Mouse (Mus musculus): ENCODE data around the gene Mier3.

Gene Mier3

DNA sequence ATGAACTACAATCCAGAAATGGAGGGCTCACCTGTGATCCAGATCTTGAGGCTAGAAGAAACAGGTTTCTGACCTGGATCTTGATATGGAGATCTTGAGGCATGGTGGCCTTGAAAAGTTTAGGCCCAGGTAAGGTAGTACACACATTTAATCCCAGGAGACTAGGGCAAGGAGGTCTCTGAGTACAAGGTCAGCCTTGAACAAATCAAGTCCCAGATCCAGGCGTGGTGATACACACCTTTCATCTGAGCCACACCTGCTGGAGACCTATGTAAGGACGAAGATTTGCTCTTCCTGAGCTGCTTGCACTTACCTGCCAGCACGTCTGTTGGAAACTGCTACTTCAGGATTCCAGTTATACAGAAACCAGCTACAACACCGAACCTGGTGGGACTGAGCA is at the start of gene Mier3:
Mier3 (plus strand) TSS at position 301 of the 400 bp plus-strand sequence.
- no peak for DNase-seq

DNA sequence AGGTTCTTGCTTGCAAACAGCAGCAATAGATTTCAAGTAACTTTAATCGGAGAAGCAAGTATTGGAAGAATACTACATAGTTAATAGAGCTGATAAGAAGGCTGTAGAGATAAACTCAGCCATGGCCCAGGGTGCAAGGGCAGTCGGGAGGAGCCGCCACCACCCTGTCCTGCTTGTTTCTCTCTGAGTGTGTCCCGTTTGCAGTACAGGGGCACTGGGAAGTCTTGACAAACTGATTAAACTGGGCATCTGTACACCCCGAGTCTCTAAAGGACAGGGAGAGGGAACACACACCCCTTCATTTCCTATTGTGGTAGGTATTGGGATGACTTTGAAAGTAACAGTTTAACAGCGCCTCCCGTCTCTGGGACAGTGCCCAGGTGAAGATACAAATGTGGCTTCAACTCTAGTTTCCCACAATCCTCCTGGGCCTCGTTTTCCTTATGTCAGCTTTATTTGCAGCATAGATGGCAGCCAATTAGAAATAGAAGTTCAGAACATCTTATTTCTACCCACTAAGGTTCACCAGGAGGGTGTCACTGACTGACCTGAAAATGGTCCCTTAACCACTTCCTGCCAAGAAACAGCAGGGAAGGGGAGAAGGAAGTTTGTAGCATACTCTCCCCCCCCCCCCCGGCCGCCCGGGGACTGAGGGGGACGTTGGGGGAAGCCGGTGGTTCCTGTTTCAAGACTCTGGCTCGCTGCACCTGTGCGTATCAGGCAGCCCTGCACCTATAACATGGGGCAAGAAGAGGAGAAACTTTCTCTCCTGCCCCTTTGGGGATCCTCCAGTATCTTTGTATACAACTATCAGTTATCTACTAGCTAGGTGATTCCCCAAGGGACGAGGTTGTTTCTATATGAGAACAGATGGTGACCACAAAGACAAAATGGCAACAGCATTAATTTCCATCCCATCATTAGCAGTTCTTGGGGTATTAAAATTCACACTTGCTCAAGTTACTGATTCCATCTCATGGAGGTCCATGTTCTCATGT is 46.3 kb upstream of the Mier3 start:
- DNase-seq, result no peak

DNA sequence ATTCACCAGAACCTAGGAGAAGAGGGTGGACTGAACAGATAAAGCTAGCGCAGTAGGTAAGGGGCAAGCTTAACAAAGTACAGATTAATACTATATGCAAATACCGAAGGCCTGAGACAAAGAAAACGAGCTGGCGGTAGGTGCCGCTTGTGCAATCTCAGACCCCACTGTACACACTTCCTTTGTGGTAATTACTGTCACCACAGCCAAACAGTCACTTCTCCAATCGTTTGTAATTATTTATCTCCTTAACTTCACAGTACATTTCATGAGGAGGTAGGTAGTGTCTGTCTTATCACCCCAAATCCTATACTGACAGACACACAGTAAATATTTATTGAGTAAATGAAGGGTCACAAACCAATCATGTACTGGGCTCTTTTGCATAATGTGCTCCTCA is 40.5 kb upstream of the Mier3 start:
- no peak for DNase-seq

DNA sequence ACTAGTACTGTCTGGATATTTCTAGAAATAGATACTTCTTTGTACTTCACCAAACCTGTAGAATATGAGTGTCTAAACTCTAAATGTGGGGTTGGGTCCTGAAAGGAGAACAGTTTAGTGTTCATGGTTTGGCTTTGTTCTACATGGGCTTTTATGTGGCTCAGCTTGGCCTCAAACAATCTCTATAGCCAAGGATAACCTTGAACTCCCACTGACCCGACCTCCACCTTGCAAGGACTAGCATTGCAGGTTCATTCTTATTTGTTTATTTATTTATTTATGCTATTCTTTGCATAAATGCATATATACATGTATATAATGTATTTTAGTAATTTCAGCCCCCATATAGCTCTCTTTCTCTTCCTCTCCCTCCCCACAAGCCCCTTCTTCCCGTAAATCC is 37.1 kb upstream of the Mier3 start:
- no peak for DNase-seq

DNA sequence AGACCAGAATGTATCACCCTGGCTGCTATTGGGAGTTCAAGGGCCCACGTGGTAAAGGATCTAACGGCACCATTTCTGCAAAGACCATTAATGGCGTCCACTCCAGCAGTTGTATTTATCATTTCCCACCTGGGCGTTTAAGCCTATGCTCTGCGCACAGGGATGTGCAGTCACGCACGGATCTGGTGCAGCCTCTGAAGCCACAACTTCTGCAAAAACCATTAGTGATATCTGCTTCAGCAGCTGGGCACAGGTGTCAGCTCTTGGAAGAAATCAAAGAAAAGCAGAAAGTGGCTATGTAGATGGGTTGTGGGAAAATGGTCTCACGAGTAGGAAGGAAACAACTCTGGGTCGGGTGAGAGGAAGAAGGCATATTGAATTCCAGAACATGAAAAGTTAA is 34.6 kb upstream of the Mier3 start:
- no peak for DNase-seq

DNA sequence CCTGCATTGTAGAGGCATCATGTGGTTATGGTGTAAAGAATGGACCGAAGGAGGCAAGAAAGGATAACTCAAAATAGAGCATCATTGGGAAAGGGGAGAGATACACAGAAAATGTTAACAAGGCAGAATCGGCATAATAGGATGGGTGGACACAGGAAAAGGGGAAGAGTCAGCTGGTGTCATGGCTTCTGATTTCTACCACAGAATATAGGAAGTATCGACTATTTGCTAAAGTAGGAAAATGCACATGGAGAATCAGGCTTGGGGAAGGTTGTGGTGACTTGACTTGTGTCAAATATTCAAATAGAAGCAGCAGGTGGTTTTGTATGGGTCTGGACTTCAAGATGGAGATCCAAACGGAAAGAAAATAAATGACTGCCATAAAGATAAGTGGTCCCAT is 33.5 kb upstream of the Mier3 start:
- DNase-seq, result no peak

GRCm38 (mm10) chr13:111651020-111651419 is 29.8 kb upstream of the Mier3 start:
- no peak for DNase-seq

GRCm38 (mm10) chr13:111655273-111655672 is 25.5 kb upstream of the Mier3 start:
- no peak for DNase-seq

DNA sequence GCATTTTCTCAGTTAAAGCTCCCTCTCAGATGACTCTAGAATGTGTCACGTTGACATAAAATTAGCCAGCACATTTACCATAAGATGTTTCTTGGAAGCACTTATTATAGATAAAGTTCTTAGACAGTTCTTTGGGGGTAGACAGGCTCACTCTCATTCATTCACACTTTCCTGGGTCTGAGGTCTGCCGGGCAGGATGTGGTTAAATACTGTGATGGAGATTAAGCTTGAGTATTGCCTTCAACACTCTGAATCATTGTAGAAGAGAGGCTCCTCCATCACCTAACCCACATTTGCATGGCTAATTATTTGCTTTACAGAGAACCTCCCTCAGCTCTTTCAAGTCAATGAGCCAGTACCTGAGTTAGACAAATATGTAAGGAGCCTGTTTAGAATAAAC is 24.9 kb upstream of the Mier3 start:
- no peak for DNase-seq

DNA sequence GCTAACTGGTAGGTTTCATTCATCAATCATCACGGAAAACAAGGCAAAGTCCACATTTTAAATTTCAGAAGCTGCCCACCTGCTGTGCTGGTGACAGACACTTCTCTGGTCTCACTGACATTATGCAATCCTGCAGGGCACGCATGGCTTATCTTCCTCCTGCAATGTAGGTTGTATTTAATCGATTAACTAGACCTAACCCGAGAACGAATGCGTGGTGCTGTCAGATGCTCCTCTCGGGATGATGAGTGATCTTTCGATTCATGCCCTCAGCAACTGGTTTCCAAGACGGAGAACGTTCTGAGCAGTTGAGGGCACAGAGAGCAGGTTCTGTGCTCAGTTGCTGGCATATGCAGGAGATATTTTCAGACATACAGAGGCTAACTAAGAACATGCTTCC is 24.5 kb upstream of the Mier3 start:
- no peak for DNase-seq

DNA sequence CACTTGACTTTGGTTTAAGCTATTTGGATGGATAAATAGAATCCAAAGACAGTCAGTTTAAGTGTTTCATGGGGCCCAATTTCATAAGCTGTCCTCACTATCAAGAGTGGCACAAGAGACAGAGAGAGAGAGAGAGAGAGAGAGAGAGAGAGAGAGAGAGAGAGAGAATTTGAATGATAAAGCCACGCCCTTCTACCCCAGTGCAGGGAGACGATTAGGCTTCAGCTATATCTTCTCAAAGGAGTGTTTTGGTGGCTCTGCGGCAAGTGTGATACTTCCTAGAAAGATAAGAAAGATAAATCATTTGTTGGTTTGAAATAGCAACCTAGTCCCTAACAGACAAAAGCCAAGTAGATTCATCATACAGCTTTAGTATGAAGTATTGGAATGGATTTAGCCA is 24.0 kb upstream of the Mier3 start:
- DNase-seq, result no peak

DNA sequence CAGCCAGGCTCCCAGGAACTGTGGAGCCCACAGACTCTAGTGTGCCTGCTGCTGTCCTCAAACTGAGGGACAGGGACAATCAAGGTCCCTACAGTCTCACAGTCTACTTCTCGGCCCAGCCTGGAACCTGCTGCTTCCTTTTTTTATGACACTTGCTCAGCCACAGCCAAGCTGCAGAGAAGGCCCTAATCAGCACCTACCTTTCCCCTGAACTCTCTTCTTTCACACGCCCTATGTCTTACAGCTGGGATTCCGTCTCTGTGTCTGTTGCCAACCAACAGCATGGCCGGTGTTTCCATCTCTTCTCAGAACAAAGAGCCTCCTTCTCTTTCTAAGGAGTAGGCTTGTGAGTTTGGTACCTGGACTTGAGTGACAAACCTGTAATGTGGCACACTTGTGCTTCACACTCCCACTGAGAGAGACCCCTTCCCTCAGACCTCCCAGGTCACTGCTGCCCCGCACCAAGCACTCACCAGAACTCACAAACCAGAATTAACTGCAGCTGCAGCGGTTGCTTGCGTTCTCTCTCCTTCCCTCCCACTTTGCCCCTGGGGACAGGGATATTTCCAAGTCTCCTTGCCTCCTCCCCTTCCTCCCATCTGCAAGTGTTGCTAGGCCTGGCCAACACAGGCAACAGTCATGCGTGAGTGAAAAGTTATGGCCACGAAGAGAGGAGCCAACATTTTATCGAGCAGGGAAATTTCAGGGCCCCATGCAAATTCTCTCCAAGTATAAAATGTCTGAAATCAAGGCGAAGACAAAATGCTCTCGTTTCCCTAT is 22.1 kb upstream of the Mier3 start:
- DNase-seq, result peak; percentile 48 to 55

- DNase-seq, result no peak
These were observed 21.3 kb upstream of the Mier3 start for GRCm38 (mm10) chr13:111659430-111659829.

DNA sequence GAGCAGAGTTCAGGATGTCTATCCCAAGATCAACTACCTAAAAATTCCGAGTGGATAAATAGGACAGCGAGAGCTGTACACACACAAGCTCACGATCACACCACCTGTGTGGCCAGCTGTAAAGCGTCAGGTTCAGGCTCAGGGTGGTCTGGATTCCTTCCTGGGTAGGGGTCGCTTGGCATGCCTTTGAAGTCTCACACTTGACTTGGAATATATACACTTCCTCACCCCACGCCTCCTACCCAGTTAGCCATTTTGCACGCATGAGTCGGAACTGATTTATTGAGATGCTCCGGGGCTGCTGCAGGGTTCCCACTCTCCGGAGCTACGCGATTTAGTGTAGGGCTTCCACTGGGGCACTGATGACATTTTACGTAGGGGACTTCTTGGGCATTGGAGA is 20.7 kb upstream of the Mier3 start:
- no peak for DNase-seq

DNA sequence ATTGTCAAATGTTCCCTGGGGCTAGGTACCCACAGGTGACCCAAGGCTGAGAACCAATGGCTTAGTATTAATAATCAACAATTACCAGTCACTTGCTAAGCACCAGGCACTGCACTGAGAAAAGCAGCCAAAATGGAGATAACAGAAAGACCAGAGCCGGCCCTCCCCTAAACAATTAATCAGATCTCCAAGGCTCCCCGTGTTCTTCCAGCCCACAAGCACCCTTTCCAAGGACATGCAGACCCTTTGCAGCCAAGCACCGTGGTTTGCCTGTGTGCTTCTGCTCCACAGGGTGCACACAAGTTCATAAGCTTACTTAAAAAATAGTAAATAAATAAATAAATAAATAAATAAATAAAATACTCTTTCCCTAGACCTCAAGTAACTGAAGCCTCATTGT is 20.2 kb upstream of the Mier3 start:
- DNase-seq, result no peak

GRCm38 (mm10) chr13:111668016-111668415 is 12.8 kb upstream of the Mier3 start:
- no peak for DNase-seq

GRCm38 (mm10) chr13:111676841-111677240 is 3.9 kb upstream of the Mier3 start:
- no peak for DNase-seq

GRCm38 (mm10) chr13:111684056-111684625 is 3.4 kb downstream of the Mier3 start:
- DNase-seq, result peak in 1 of 2 experiments; percentile 6

DNA sequence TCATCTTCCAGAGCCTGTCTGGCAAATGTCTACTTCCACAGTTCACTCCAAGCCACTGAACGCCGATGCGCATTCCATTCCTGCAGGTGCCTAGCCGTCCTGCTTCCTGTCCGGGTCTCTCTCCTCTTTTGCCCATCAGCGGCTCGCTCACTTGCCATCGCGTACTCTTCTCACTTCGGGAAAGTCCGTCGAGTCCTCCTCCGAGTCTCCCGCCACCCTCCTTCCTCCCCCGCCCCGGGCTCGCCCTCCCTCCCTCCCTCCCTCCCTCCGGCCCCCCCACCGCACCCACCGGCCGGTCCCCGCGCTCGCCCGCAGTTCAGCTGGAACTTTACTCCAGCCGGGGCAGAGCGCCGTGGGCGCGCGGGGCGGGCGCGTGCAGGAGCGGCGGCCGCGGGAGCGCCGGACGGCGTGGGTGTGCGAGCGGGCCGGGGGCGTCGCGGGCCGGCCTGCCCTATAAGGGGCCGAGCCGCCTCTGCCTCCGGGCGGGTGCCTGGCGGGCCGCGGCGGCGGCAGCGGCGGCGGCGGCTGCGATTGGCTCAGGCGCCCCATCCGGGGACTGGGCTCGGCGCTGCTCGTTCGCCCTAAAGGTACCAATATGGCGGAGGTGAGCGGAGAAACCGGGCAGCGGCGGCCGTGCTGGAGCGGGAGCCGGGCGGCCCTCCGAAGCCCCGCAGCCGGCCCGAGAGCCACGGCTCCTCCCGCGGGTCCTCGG is 5.1 kb downstream of the Mier3 start:
- DNase-seq, result peak; percentile 88 to 93

- DNase-seq, result peak; percentile 46 to 66
These were observed 5.9 kb downstream of the Mier3 start for GRCm38 (mm10) chr13:111686522-111687284.

DNA sequence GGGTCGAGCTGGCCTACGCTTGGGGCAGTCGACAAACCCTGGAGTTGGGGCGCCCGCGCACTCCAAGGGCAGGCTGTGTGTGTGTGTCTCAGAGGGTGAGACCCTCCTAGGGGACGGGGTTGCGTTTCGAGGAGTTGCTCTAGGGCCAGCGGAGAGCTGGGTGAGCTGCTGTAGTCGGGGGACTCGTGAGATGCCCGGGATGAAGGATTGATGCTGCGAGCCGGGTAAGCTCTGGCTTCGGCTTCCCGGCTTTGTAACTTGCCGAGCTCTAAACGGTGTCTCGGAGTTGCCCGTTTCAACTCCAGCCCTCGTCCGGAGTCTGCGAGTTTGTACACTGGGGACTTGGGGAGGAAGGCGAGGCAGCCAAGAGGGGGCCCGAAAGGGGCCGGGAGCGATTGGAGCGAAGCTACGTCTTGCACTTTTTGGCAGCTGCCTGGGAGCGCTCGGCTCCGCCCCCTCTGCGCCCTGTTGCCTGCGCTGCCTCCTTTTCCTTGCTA is 6.6 kb downstream of the Mier3 start:
- peak; percentile 82 to 87 for DNase-seq

GRCm38 (mm10) chr13:111703396-111703795 is 22.6 kb downstream of the Mier3 start:
- no peak for DNase-seq
